Mouse (Mus musculus): ENCODE data around the gene 9530002B09Rik.

Gene 9530002B09Rik

DNA sequence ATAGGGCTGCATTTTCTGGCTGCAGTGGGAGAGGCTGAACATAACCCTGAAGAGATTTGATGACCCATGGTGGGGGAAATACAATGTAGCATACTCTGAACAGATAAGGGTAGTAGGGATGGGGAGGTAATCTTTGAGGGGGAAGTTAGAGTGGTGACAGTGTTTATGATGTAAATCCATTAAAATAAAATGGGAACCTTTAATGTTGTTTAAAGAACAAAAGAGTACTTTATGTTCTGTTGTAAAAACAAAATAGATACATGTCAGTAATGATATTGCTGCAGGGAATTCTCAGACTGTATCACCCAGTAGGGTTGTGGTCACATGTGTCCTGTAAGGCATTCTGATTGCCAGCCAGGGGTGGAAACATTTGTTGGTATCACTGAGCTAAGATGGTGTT is at the start of gene 9530002B09Rik:
Gene 9530002B09Rik, plus strand, starts transcription at position 301 of the 400 bp plus-strand sequence.
- no peak for DNase-seq (ENCODE audit: low read depth)
